Mouse (Mus musculus): ENCODE measurements around the gene Scmh1. TPM values are rescaled to one million over a fixed set of nuclear protein-coding genes. Genes with fewer than 3 reads are reported as not detected.

Gene Scmh1
- total and polyA plus RNA-seq, 3 experiments = 48.1 to 67.9 (median 53.1) TPM

GRCm38 (mm10) chr4:120461741-120462140 is 56.7 kb downstream of the Scmh1 start:
- Histone ChIP-seq H3K27ac (no peak overlapping the region), H3K36me3 (ENCODE audit: control insufficient read depth, insufficient read depth, low read length) (no peaks in the 10 kb centered on the region), H3K9ac (ENCODE audit: low read depth, low read length) (no peak overlapping the region), H3K27me3 (ENCODE audit: control insufficient read depth, insufficient read depth, low read length) (no peaks in the 10 kb centered on the region), H3K79me2 (replicated peaks; ENCODE audit: control insufficient read depth, insufficient read depth, low read length) (no peaks in the 10 kb centered on the region), H3K4me1 (ENCODE audit: control insufficient read depth, insufficient read depth, low read length) (no peaks in the 10 kb centered on the region), H3K4me3 (no peak overlapping the region)
- intact Hi-C loops (cut with DNase I) = no loop called here
- TF ChIP-seq EP300 (IDR thresholded peaks at IDR 0.05; ENCODE audit: insufficient read depth, low read depth, low read length) = no peak
- TF ChIP-seq CTCF (IDR thresholded peaks at IDR 0.05) = no peak
- no peak for TF ChIP-seq POLR2A (IDR thresholded peaks at IDR 0.05; ENCODE audit: insufficient read depth, low read depth, low read length)
- 74% methylated on average over 4 of the region's 4 CpGs for whole genome bisulfite sequencing
- no peak for DNase-seq

- Histone ChIP-seq H3K36me3 (ENCODE audit: control insufficient read depth, insufficient read depth, low read length) (no peaks in the 10 kb centered on the region; the same call in 1 of the 2 replicates), H3K27me3 (ENCODE audit: control insufficient read depth, insufficient read depth, low read length) (no peaks in the 10 kb centered on the region), H3K9ac (ENCODE audit: low read depth, low read length) (no peak overlapping the region), H3K27ac (no peak overlapping the region), H3K4me3 (no peak overlapping the region), H3K79me2 (replicated peaks; ENCODE audit: control insufficient read depth, insufficient read depth, low read length) (no peaks in the 10 kb centered on the region), H3K4me1 (ENCODE audit: control insufficient read depth, insufficient read depth, low read length) (no peaks in the 10 kb centered on the region)
- no peak for DNase-seq
- 95% methylated on average over 2 of the region's 2 CpGs for WGBS
- no peak for TF ChIP-seq POLR2A (IDR thresholded peaks at IDR 0.05; ENCODE audit: insufficient read depth, low read depth, low read length)
- no peak for TF ChIP-seq EP300 (IDR thresholded peaks at IDR 0.05; ENCODE audit: insufficient read depth, low read depth, low read length)
- TF ChIP-seq CTCF (IDR thresholded peaks at IDR 0.05) = no peak
- intact Hi-C loops (cut with DNase I) = loop anchor here (5.0 kb wide), 1 partner anchor 66 kb away; the partner anchor contains the start of gene Scmh1
These were observed 67.9 kb downstream of the Scmh1 start for GRCm38 (mm10) chr4:120472946-120473345.

- 38% methylated on average over 1 of the region's 1 CpGs for WGBS
- no peak for TF ChIP-seq CTCF (IDR thresholded peaks at IDR 0.05)
- no peak for TF ChIP-seq POLR2A (IDR thresholded peaks at IDR 0.05; ENCODE audit: insufficient read depth, low read depth, low read length)
- no peak for TF ChIP-seq EP300 (IDR thresholded peaks at IDR 0.05; ENCODE audit: insufficient read depth, low read depth, low read length)
- Histone ChIP-seq H3K27ac (no peak overlapping the region), H3K36me3 (ENCODE audit: control insufficient read depth, insufficient read depth, low read length) (peaks cover 5% of the 10 kb centered on the region; the same call in 1 of the 2 replicates), H3K79me2 (replicated peaks; ENCODE audit: control insufficient read depth, insufficient read depth, low read length) (no peaks in the 10 kb centered on the region), H3K4me3 (no peak overlapping the region), H3K4me1 (ENCODE audit: control insufficient read depth, insufficient read depth, low read length) (peaks cover 2% of the 10 kb centered on the region), H3K9ac (ENCODE audit: low read depth, low read length) (no peak overlapping the region), H3K27me3 (ENCODE audit: control insufficient read depth, insufficient read depth, low read length) (no peaks in the 10 kb centered on the region)
- DNase-seq = no peak
- intact Hi-C loops (cut with DNase I) = no loop called here
These were observed 82.6 kb downstream of the Scmh1 start for GRCm38 (mm10) chr4:120487707-120488106.

- intact Hi-C loops (cut with DNase I) = no loop called here
- Histone ChIP-seq H3K9ac (ENCODE audit: low read depth, low read length) (no peak overlapping the region), H3K4me1 (ENCODE audit: control insufficient read depth, insufficient read depth, low read length) (no peaks in the 10 kb centered on the region), H3K4me3 (no peak overlapping the region), H3K27me3 (ENCODE audit: control insufficient read depth, insufficient read depth, low read length) (no peaks in the 10 kb centered on the region), H3K27ac (no peak overlapping the region), H3K79me2 (replicated peaks; ENCODE audit: control insufficient read depth, insufficient read depth, low read length) (no peaks in the 10 kb centered on the region), H3K36me3 (ENCODE audit: control insufficient read depth, insufficient read depth, low read length) (no peaks in the 10 kb centered on the region)
- no peak for DNase-seq
- TF ChIP-seq EP300 (IDR thresholded peaks at IDR 0.05; ENCODE audit: insufficient read depth, low read depth, low read length) (no peak), POLR2A (IDR thresholded peaks at IDR 0.05; ENCODE audit: insufficient read depth, low read depth, low read length) (no peak), CTCF (IDR thresholded peaks at IDR 0.05) (no peak)
- WGBS = 73% methylated on average over 1 of the region's 1 CpGs
These were observed 101.9 kb downstream of the Scmh1 start for GRCm38 (mm10) chr4:120506955-120507354.

- Histone ChIP-seq H3K4me3 (no peak overlapping the region), H3K9ac (ENCODE audit: low read depth, low read length) (no peak overlapping the region), H3K4me1 (ENCODE audit: control insufficient read depth, insufficient read depth, low read length) (no peaks in the 10 kb centered on the region), H3K36me3 (ENCODE audit: control insufficient read depth, insufficient read depth, low read length) (peaks cover 2% of the 10 kb centered on the region; the same call in 1 of the 2 replicates), H3K27me3 (ENCODE audit: control insufficient read depth, insufficient read depth, low read length) (no peaks in the 10 kb centered on the region), H3K79me2 (replicated peaks; ENCODE audit: control insufficient read depth, insufficient read depth, low read length) (no peaks in the 10 kb centered on the region), H3K27ac (no peak overlapping the region)
- TF ChIP-seq EP300 (IDR thresholded peaks at IDR 0.05; ENCODE audit: insufficient read depth, low read depth, low read length) = no peak
- no peak for TF ChIP-seq CTCF (IDR thresholded peaks at IDR 0.05)
- TF ChIP-seq POLR2A (IDR thresholded peaks at IDR 0.05; ENCODE audit: insufficient read depth, low read depth, low read length) = no peak
- WGBS = 98% methylated on average over 4 of the region's 4 CpGs
- no peak for DNase-seq
- intact Hi-C loops (cut with DNase I) = no loop called here
These were observed 106.1 kb downstream of the Scmh1 start for GRCm38 (mm10) chr4:120511203-120511602.

- Histone ChIP-seq H3K9ac (ENCODE audit: low read depth, low read length) (no peak overlapping the region), H3K79me2 (replicated peaks; ENCODE audit: control insufficient read depth, insufficient read depth, low read length) (no peaks in the 10 kb centered on the region), H3K36me3 (ENCODE audit: control insufficient read depth, insufficient read depth, low read length) (peaks cover 2% of the 10 kb centered on the region; the same call in 1 of the 2 replicates), H3K27me3 (ENCODE audit: control insufficient read depth, insufficient read depth, low read length) (no peaks in the 10 kb centered on the region), H3K4me1 (ENCODE audit: control insufficient read depth, insufficient read depth, low read length) (no peaks in the 10 kb centered on the region), H3K27ac (no peak overlapping the region), H3K4me3 (no peak overlapping the region)
- 97% methylated on average over 2 of the region's 2 CpGs for WGBS
- no peak for DNase-seq
- intact Hi-C loops (cut with DNase I) = no loop called here
- TF ChIP-seq CTCF (IDR thresholded peaks at IDR 0.05) (no peak), EP300 (IDR thresholded peaks at IDR 0.05; ENCODE audit: insufficient read depth, low read depth, low read length) (no peak), POLR2A (IDR thresholded peaks at IDR 0.05; ENCODE audit: insufficient read depth, low read depth, low read length) (no peak)
These were observed 109.3 kb downstream of the Scmh1 start for GRCm38 (mm10) chr4:120514366-120514765.
